Mouse (Mus musculus) midbrain, embryonic 10.5 days (tissue): ENCODE measurements around the gene Kmo. TPM values are rescaled to one million over a fixed set of nuclear protein-coding genes. Genes with fewer than 3 reads are reported as not detected.
A peak's percentile ranks its signal among the peaks of the same experiment; 100 is the strongest.

Experiments used
- DNase-seq: peaks from one replicate; pipeline ENCODE4 v3.0.0-alpha.2; 2017; ENCODE audit warnings: low spot score
- H3K27ac ChIP-seq: fragments of 300-500 bp; sonication (generic); replicated peaks from 2 replicates; pipeline ENCODE4 v1.5.1; 2016; ENCODE audit warnings: mild to moderate bottlenecking
- H3K27me3 ChIP-seq: fragments of 300-500 bp; sonication (generic); 2 replicates; pipeline ENCODE4 v1.6.1; 2016; ENCODE audit warnings: low read depth, mild to moderate bottlenecking; ENCODE audit not compliant: poor library complexity, severe bottlenecking
- H3K36me3 ChIP-seq: fragments of 300-500 bp; sonication (generic); 2 replicates; pipeline ENCODE4 v1.6.1; 2016; ENCODE audit warnings: mild to moderate bottlenecking, moderate library complexity
- H3K4me1 ChIP-seq: fragments of 300-500 bp; sonication (generic); 2 replicates; pipeline ENCODE4 v1.6.1; 2016
- H3K4me3 ChIP-seq: fragments of 300-500 bp; sonication (generic); 2 replicates; pipeline ENCODE4 v1.5.1; 2016; ENCODE audit warnings: mild to moderate bottlenecking, moderate library complexity
- H3K9me3 ChIP-seq: fragments of 300-500 bp; sonication (generic); replicated peaks from 2 replicates; pipeline ENCODE4 v1.6.1; 2016; ENCODE audit warnings: mild to moderate bottlenecking
- WGBS: fragments of 180-500 bp; shearing (Covaris S2); methylation state at CpG from one replicate; pipeline ENCODE4 v1.1.7; 2016; 5-methylcytosine and 5-hydroxymethylcytosine counted together
- polyA plus RNA-seq: library from polyadenylated mRNA; unstranded; fragments of >200 nt; fragmentation: Nextera tagmentation; extraction: Ambion mirVana; gene quantifications from 2 replicates; pipeline ENCODE4 v1.2.1, GENCODE M21; 2016

Kmo gene
- polyA plus RNA-seq, 1 experiment from 2014 or later, result 0.11 TPM

DNA sequence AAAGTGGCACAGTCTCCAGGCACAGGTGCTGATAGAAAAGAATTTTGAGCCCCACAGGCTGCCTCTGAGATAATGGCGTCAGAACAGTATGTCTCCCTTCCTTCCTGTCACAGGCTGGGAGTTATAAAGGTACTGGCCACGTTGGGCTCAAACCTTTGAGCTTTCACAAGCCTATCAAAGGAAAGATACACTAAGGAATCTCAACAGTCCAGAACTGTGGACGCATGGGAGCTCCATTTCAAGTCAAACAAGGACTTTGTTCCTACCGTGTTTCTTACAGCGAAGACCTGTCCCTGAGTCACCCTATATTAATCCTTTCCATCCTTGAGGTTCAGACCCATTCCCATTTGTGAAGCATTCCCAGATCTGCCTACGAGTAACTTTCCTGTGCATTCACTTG lies 57.3 kb downstream of the Kmo start:
- no peaks in the 10 kb centered on the region for H3K27me3 ChIP-seq
- no peaks in the 10 kb centered on the region for H3K9me3 ChIP-seq
- peaks cover 13% of the 10 kb centered on the region for H3K36me3 ChIP-seq
- H3K4me1 ChIP-seq, result no peaks in the 10 kb centered on the region
- H3K4me3 ChIP-seq, result no peak overlapping the region
- no peak for DNase-seq
- H3K27ac ChIP-seq, result no peak overlapping the region
- WGBS, result 90% methylated on average over 6 of the region's 6 CpGs

- Histone ChIP-seq H3K9me3 (no peaks in the 10 kb centered on the region), H3K36me3 (peaks cover 27% of the 10 kb centered on the region), H3K4me3 (no peak overlapping the region), H3K4me1 (no peaks in the 10 kb centered on the region), H3K27ac (no peak overlapping the region), H3K27me3 (no peaks in the 10 kb centered on the region)
- no peak for DNase-seq
- 91% methylated on average over 6 of the region's 6 CpGs for whole genome bisulfite sequencing
These were observed 60.8 kb downstream of the Kmo start for GRCm38 (mm10) chr1:175680995-175681394.

GRCm38 (mm10) chr1:175691686-175692245 lies 71.6 kb downstream of the Kmo start:
- 1% methylated on average over 22 of the region's 22 CpGs for WGBS

DNA sequence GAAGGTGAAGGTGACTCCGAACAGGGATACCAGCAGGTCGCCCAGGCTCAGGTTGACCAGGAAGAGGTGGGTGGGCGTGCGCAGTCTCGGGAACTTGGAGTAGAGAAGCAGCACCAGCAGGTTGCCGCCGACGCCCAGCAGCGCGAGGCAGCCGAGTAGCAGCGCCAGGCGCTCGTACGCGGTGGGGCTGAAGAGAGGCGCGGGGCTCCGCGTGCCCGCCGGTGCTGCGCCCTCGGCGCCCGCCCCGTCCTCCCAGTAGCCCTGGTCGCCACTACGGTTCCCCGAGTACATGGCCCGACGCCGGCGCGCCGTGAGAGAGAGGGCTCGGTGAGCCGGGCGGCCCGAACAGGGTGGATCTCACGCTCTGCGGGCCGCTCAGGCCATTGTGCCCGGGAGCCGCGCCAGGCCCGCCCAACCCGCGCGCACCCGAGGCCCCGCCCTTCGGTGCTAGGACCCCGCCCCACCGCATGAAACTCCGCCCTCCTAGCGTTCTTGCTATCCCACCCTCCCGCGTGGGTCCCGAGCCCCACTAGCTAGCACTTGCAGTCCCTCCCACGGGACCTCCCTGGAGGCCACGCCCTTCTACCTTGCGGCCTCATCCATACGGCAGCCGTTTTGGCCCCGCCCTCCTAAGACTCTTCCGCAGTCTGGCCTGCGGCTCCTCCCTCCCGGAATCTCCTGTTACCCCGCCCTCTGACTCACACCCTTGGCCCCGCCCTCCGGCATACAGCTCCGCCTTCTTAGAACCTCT lies 72.2 kb downstream of the Kmo start, which contains the start of the genes Opn3 and Chml:
Gene Opn3, minus strand, starts transcription at position 531 of the 751 bp plus-strand sequence.
Gene Chml, minus strand, starts transcription at position 656 of the 751 bp plus-strand sequence.
- peak within 1 kb of the TSS; percentile 98 for H3K27ac ChIP-seq
- DNase-seq, result peak; percentile 98
- peaks cover 29% of the 10 kb centered on the region for H3K4me1 ChIP-seq
- peak within 1 kb of the TSS; percentile 81 for H3K4me3 ChIP-seq
- peaks cover 12% of the 10 kb centered on the region for H3K36me3 ChIP-seq
- under 1% methylated on average over 53 of the region's 73 CpGs for WGBS
- no peaks in the 10 kb centered on the region for H3K9me3 ChIP-seq
- no peaks in the 10 kb centered on the region; the same call in 1 of the 2 replicates for H3K27me3 ChIP-seq

More at GRCm38 (mm10) chr1:175691686-175692245, 71.6 kb downstream of the Kmo start:
- DNase-seq, result no peak
- H3K27me3 ChIP-seq, result no peaks in the 10 kb centered on the region; the same call in 1 of the 2 replicates
- H3K36me3 ChIP-seq, result peaks cover 18% of the 10 kb centered on the region
- peak overlapping the region; percentile 81 for H3K4me3 ChIP-seq
- H3K27ac ChIP-seq, result peak overlapping the region; percentile 98
- peaks cover 29% of the 10 kb centered on the region for H3K4me1 ChIP-seq
- no peaks in the 10 kb centered on the region for H3K9me3 ChIP-seq

GRCm38 (mm10) chr1:175692997-175693361 lies 72.8 kb downstream of the Kmo start:
- Histone ChIP-seq H3K27ac (peak overlapping the region; percentile 98), H3K9me3 (no peaks in the 10 kb centered on the region), H3K36me3 (peaks cover 6% of the 10 kb centered on the region), H3K4me3 (peak overlapping the region; percentile 81), H3K4me1 (peaks cover 29% of the 10 kb centered on the region), H3K27me3 (no peaks in the 10 kb centered on the region; the same call in 1 of the 2 replicates)
- DNase-seq, result no peak
- under 1% methylated on average over 17 of the region's 17 CpGs for WGBS

DNA sequence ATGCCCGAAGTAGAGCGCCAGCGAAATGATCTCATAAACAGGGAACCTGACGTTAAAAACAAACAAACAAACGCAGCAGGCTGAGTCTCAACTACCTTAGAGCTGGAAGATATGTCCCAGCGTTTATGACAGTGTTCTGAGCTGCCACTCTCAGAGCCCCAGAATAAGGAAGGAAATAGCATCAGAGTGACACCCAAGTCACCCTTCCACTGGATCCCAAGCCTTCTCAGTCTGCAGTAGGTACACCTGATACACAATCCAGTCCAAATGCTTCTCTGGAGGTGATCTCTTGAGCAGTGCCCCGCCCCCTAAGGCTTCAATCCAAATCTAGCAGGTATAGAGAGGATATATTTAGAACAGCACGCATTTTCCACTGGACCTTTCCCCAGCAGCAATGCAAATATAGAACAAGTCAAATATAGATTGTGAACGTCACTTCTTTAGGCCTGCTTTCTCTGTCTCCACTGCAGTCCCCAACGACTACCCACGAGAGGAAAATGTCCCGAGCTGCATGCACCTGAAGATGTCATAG lies 73.3 kb downstream of the Kmo start:
- Histone ChIP-seq H3K9me3 (no peaks in the 10 kb centered on the region), H3K4me1 (peaks cover 29% of the 10 kb centered on the region), H3K36me3 (peaks cover under 1% of the 10 kb centered on the region; the same call in 1 of the 2 replicates), H3K27me3 (no peaks in the 10 kb centered on the region; the same call in 1 of the 2 replicates), H3K27ac (no peak overlapping the region), H3K4me3 (peak overlapping the region; percentile 81)
- DNase-seq, result no peak
- 50% methylated on average over 12 of the region's 12 CpGs for WGBS

- H3K4me3 ChIP-seq, result no peak within 1 kb of the TSS
- H3K36me3 ChIP-seq, result no peaks in the 10 kb centered on the region
- no peaks in the 10 kb centered on the region for H3K9me3 ChIP-seq
- WGBS, result 78% methylated on average over 1 of the region's 1 CpGs
- H3K27me3 ChIP-seq, result no peaks in the 10 kb centered on the region; the same call in 1 of the 2 replicates
- no peak within 1 kb of the TSS for H3K27ac ChIP-seq
- DNase-seq, result no peak
- peaks cover 3% of the 10 kb centered on the region; the same call in 1 of the 2 replicates for H3K4me1 ChIP-seq
These were observed 78.1 kb downstream of the Kmo start, which contains the start of gene Wdr64 for GRCm38 (mm10) chr1:175698293-175698692. Gene Wdr64 (plus strand): TSS chr1:175698593.

- H3K27ac ChIP-seq, result no peak overlapping the region
- no peaks in the 10 kb centered on the region for H3K36me3 ChIP-seq
- 72% methylated on average over 3 of the region's 3 CpGs for WGBS
- H3K9me3 ChIP-seq, result no peaks in the 10 kb centered on the region
- DNase-seq, result no peak
- no peak overlapping the region for H3K4me3 ChIP-seq
- no peaks in the 10 kb centered on the region for H3K27me3 ChIP-seq
- no peaks in the 10 kb centered on the region for H3K4me1 ChIP-seq
These were observed 79.2 kb downstream of the Kmo start for GRCm38 (mm10) chr1:175699375-175699774.

DNA sequence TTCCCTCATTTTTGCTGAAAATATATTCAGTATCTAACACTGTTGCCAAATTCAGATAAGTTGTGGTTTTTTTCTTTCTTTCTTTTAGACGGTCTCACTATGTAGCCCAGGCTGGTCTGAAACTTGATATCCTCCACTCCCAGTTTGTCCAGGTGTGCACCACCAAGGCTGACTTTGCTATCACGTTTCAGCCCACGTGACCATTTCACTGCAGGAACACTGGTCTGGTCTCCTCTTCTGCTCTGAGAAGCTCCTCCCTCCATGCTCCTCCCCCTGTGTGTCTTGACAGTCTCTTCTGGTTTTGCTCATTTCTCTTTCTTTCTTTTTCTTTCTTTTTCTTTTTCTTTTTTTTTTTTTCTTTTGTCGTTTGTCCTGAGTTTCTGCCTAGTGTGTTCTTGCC lies 79.6 kb downstream of the Kmo start:
- H3K36me3 ChIP-seq, result no peaks in the 10 kb centered on the region
- H3K27ac ChIP-seq, result no peak overlapping the region
- no peaks in the 10 kb centered on the region for H3K9me3 ChIP-seq
- 35% methylated on average over 4 of the region's 4 CpGs for WGBS
- DNase-seq, result no peak
- H3K4me1 ChIP-seq, result no peaks in the 10 kb centered on the region
- no peak overlapping the region for H3K4me3 ChIP-seq
- no peaks in the 10 kb centered on the region for H3K27me3 ChIP-seq

DNA sequence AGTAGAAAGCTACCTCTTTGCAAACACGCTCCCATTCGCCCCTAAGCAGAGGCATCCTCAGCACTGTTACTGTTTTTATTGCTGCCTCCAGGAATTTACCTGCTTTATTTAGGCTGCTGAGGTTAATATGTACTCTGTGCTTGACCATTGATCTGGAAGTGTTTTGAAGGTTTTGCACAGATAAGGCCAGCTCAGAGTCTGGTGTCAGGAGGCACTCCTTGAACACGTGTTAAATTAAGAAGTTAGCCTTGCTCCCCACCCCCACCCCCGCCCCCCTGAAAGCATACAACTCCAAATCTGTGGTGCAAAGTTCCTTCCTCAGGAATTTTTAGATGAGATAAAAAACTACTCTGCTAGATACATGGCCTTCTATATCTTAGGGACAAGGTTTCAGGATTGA lies 81.0 kb downstream of the Kmo start:
- DNase-seq, result no peak

GRCm38 (mm10) chr1:175707599-175707998 lies 87.4 kb downstream of the Kmo start:
- H3K36me3 ChIP-seq, result no peaks in the 10 kb centered on the region
- 81% methylated on average over 5 of the region's 5 CpGs for WGBS
- DNase-seq, result no peak
- no peaks in the 10 kb centered on the region for H3K4me1 ChIP-seq
- H3K4me3 ChIP-seq, result no peak overlapping the region
- H3K9me3 ChIP-seq, result no peaks in the 10 kb centered on the region
- H3K27ac ChIP-seq, result no peak overlapping the region
- no peaks in the 10 kb centered on the region for H3K27me3 ChIP-seq

More for the DNA sequence above, 81.0 kb downstream of the Kmo start:
- H3K36me3 ChIP-seq, result no peaks in the 10 kb centered on the region
- 86% methylated on average over 4 of the region's 4 CpGs for WGBS
- no peak overlapping the region for H3K4me3 ChIP-seq
- H3K27me3 ChIP-seq, result no peaks in the 10 kb centered on the region
- no peaks in the 10 kb centered on the region for H3K9me3 ChIP-seq
- no peak overlapping the region for H3K27ac ChIP-seq
- H3K4me1 ChIP-seq, result no peaks in the 10 kb centered on the region

DNA sequence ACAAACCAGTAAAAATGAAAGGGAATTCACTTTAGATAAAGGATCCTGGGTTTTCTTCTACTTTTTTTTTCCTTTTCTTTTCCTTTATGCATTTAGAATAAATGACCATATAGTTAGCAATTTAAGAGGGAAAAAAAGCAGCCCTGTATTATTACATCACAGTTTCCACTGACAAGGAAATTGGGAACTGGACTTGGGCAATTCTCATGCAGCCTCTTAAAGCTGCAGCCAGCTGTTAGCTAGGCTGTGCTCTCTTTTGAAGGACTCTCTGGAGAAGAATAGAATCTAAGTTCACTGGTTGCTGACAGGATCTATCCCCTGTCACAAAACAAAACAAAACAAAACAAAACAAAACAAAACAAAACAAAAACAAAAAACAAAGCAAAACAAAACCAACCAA lies 87.8 kb downstream of the Kmo start:
- no peaks in the 10 kb centered on the region for H3K9me3 ChIP-seq
- no peak overlapping the region for H3K4me3 ChIP-seq
- H3K4me1 ChIP-seq, result no peaks in the 10 kb centered on the region
- no peaks in the 10 kb centered on the region for H3K36me3 ChIP-seq
- no peaks in the 10 kb centered on the region for H3K27me3 ChIP-seq
- DNase-seq, result no peak
- H3K27ac ChIP-seq, result no peak overlapping the region
